8 mouse cellular contexts compared by ENCODE assay signal in the genomic region with DNA sequence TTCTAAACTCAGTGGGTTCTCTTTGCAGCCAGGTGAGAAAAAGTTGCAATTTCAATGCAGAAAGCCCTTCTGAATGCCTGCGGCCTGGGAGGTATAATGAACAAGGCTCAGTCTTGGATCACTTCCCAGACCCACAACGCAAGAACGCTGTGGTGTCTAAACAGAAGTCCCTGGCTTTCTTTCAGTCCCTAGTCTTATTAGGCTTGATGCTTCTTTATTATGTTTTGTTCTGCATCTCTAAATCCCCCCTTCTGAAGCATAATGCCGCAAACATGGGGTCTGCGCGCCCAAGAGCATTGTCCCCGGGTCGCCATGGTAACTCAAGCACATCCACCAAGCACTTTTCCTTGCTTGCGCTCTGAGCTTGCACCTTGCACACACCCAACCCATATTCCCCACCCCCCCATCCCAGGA.
DNase-seq lines count a peak whose midpoint lies in the region; ATAC-seq and TF ChIP-seq lines count a peak whose summit lies in the region.

No protein-coding gene starts in this region.

- no peaks in the 10 kb centered on the region for H3K9me3 ChIP-seq in hindbrain, embryonic 16.5 days (ENCODE audit: control insufficient read depth, low read length)
- H3K9me3 ChIP-seq in heart, embryonic 12.5 days (replicated peaks) = no peaks in the 10 kb centered on the region

- H3K4me1 ChIP-seq in heart, adult 2 months (ENCODE audit: control insufficient read depth, insufficient read depth, low read length) = no peaks in the 10 kb centered on the region
- peaks cover 23% of the 10 kb centered on the region for H3K4me1 ChIP-seq in hindbrain, embryonic 16.5 days (ENCODE audit: control insufficient read depth, insufficient read depth, low read depth, low read length)
- H3K4me1 ChIP-seq in heart, embryonic 12.5 days (replicated peaks) = no peaks in the 10 kb centered on the region

- intact Hi-C loops in heart, postnatal 10 days (cut with DNase I) = no loop called here
- intact Hi-C loops in heart, adult 2 months (cut with DNase I) = loop anchor here (10.0 kb wide), 1 partner anchor 1749 kb away; no protein-coding TSS in a partner anchor

- DNase-seq in heart, postnatal 10 days = peak; percentile 19 to 27
- DNase-seq in heart, adult 2 months = no peak
- peak; percentile 17 to 37 for DNase-seq in cerebellum, postnatal 36 days
- peak; percentile 52 to 53 for DNase-seq in lung, postnatal 4 days
- no peak for DNase-seq in ovary, postnatal 14 days (ENCODE audit: low spot score)
- DNase-seq in gastrocnemius, postnatal 10 days = no peak

- ATAC-seq in hindbrain, embryonic 16.5 days = peak; percentile 71
- no peak for ATAC-seq in heart, embryonic 12.5 days (ENCODE audit: insufficient number of reproducible peaks, low FRiP score)

- no peak for TF ChIP-seq EP300 in heart, adult 2 months (IDR thresholded peaks at IDR 0.05; ENCODE audit: insufficient read depth, low read depth, low read length)

- peak overlapping the region; percentile 43 for H3K4me2 ChIP-seq in hindbrain, embryonic 16.5 days (ENCODE audit: low read length)
- no peak overlapping the region for H3K4me2 ChIP-seq in heart, embryonic 12.5 days

- no peaks in the 10 kb centered on the region for H3K79me2 ChIP-seq in heart, adult 2 months (replicated peaks; ENCODE audit: control insufficient read depth, insufficient read depth, low read length)

- no peaks in the 10 kb centered on the region for H3K36me3 ChIP-seq in heart, adult 2 months (ENCODE audit: control insufficient read depth, insufficient read depth, low read length)
- H3K36me3 ChIP-seq in hindbrain, embryonic 16.5 days (ENCODE audit: control insufficient read depth, insufficient read depth, low read length) = no peaks in the 10 kb centered on the region
- H3K36me3 ChIP-seq in heart, embryonic 12.5 days = no peaks in the 10 kb centered on the region

- H3K27me3 ChIP-seq in heart, adult 2 months (ENCODE audit: control insufficient read depth, insufficient read depth, low read length) = no peaks in the 10 kb centered on the region
- no peaks in the 10 kb centered on the region for H3K27me3 ChIP-seq in hindbrain, embryonic 16.5 days (replicated peaks; ENCODE audit: control insufficient read depth, insufficient read depth, low read length)
- H3K27me3 ChIP-seq in heart, embryonic 12.5 days (replicated peaks) = no peaks in the 10 kb centered on the region

- no peak overlapping the region for H3K9ac ChIP-seq in heart, adult 2 months (ENCODE audit: low read depth, low read length)
- H3K9ac ChIP-seq in hindbrain, embryonic 16.5 days (ENCODE audit: low read depth, low read length) = no peak overlapping the region
- no peak overlapping the region for H3K9ac ChIP-seq in heart, embryonic 12.5 days

- TF ChIP-seq POLR2A in heart, adult 2 months (IDR thresholded peaks at IDR 0.05; ENCODE audit: insufficient read depth, low read depth, low read length) = no peak

- no peak overlapping the region for H3K27ac ChIP-seq in heart, adult 2 months
- H3K27ac ChIP-seq in hindbrain, embryonic 16.5 days (ENCODE audit: low read depth, low read length) = peak overlapping the region; percentile 60
- H3K27ac ChIP-seq in heart, embryonic 12.5 days (ENCODE audit: poor library complexity, severe bottlenecking) = no peak overlapping the region

- WGBS in heart, adult 2 months = 74% methylated on average over 9 of the region's 9 CpGs
- WGBS in hindbrain, embryonic 16.5 days = 20% methylated on average over 9 of the region's 9 CpGs
- WGBS in heart, embryonic 12.5 days = 86% methylated on average over 9 of the region's 9 CpGs

- no peak overlapping the region for H3K4me3 ChIP-seq in heart, adult 2 months
- H3K4me3 ChIP-seq in hindbrain, embryonic 16.5 days (ENCODE audit: low read length) = peak overlapping the region; percentile 5; the same call in 1 of the 2 replicates
- no peak overlapping the region for H3K4me3 ChIP-seq in heart, embryonic 12.5 days

- no peak for TF ChIP-seq CTCF in heart, adult 2 months (IDR thresholded peaks at IDR 0.05)

Comparison
In these comparisons a context has a peak if more than half of its experiments do, and no peak if none do; other contexts are left out.
1. DNase-seq: peak in heart, postnatal 10 days (2 of 2), cerebellum, postnatal 36 days (2 of 2) and lung, postnatal 4 days (2 of 2); none in heart, adult 2 months (0 of 2), ovary, postnatal 14 days (single experiment) and gastrocnemius, postnatal 10 days (single experiment).